10 mouse cellular contexts compared by ENCODE assay signal in genomic region chr3:8141664-8142084, GRCm38 (mm10).
DNase-seq lines count a peak whose midpoint lies in the region; ATAC-seq lines count a peak whose summit lies in the region.
"Had no signal": no experiment of that assay in that cellular context is flagged by ENCODE, and none has a peak within 500 bp of the region (broad histone marks: within the 10 kb centered on the region; RNA-seq: fewer than 3 reads in every experiment).

No protein-coding gene starts in this region.

- H3K9ac ChIP-seq in hindbrain, embryonic 14.5 days, result no peak overlapping the region
- no peak overlapping the region for H3K9ac ChIP-seq in hindbrain, embryonic 11.5 days (ENCODE audit: low read depth, low read length)
- H3K9ac ChIP-seq in neural tube, embryonic 12.5 days, result no peak overlapping the region
- H3K9ac ChIP-seq in forebrain, embryonic 16.5 days (replicated peaks; ENCODE audit: low read depth, low read length), result no peak overlapping the region

- no peak overlapping the region for H3K4me3 ChIP-seq in hindbrain, embryonic 14.5 days (replicated peaks; ENCODE audit: low read length)
- H3K4me3 ChIP-seq in hindbrain, embryonic 11.5 days (ENCODE audit: low read depth, low read length), result no peak overlapping the region
- no peak overlapping the region for H3K4me3 ChIP-seq in neural tube, embryonic 12.5 days
- no peak overlapping the region for H3K4me3 ChIP-seq in forebrain, embryonic 16.5 days (replicated peaks; ENCODE audit: low read length)

- no peak overlapping the region for H3K4me2 ChIP-seq in hindbrain, embryonic 14.5 days (replicated peaks)
- no peak overlapping the region for H3K4me2 ChIP-seq in hindbrain, embryonic 11.5 days (replicated peaks; ENCODE audit: low read depth, low read length)
- H3K4me2 ChIP-seq in neural tube, embryonic 12.5 days (replicated peaks), result no peak overlapping the region
- H3K4me2 ChIP-seq in forebrain, embryonic 16.5 days (ENCODE audit: low read length), result no peak overlapping the region
- H3K4me2 ChIP-seq: liver, embryonic 11.5 days had no signal

- 52% methylated on average over 2 of the region's 2 CpGs for WGBS in hindbrain, embryonic 14.5 days
- 72% methylated on average over 2 of the region's 2 CpGs for WGBS in hindbrain, embryonic 11.5 days
- WGBS in neural tube, embryonic 12.5 days, result 60% methylated on average over 2 of the region's 2 CpGs
- WGBS in forebrain, embryonic 16.5 days, result 49% methylated on average over 2 of the region's 2 CpGs

- no peaks in the 10 kb centered on the region for H3K36me3 ChIP-seq in hindbrain, embryonic 14.5 days (replicated peaks; ENCODE audit: control insufficient read depth, insufficient read depth)
- no peaks in the 10 kb centered on the region for H3K36me3 ChIP-seq in hindbrain, embryonic 11.5 days (ENCODE audit: control insufficient read depth, insufficient read depth, low read length)
- H3K36me3 ChIP-seq in neural tube, embryonic 12.5 days, result no peaks in the 10 kb centered on the region
- H3K36me3 ChIP-seq in forebrain, embryonic 16.5 days (ENCODE audit: control insufficient read depth, insufficient read depth), result no peaks in the 10 kb centered on the region

- 0 out of 2 replicates have a peak, but pooled peaks cover 2% of the 10 kb centered on the region for H3K9me3 ChIP-seq in hindbrain, embryonic 14.5 days (ENCODE audit: control insufficient read depth, low read length)
- H3K9me3 ChIP-seq in hindbrain, embryonic 11.5 days (ENCODE audit: control insufficient read depth, low read length), result no peaks in the 10 kb centered on the region
- H3K9me3 ChIP-seq in neural tube, embryonic 12.5 days, result no peaks in the 10 kb centered on the region
- H3K9me3 ChIP-seq in forebrain, embryonic 16.5 days (ENCODE audit: control insufficient read depth, low read length), result peaks cover 2% of the 10 kb centered on the region; the same call in 1 of the 2 replicates

- ATAC-seq in hindbrain, embryonic 14.5 days (ENCODE audit: low FRiP score), result peak; percentile 57
- ATAC-seq in hindbrain, embryonic 11.5 days (ENCODE audit: low FRiP score), result no peak
- 0 out of 2 replicates have a peak, but pooled peaks have one; percentile 37 for ATAC-seq in neural tube, embryonic 12.5 days (ENCODE audit: low FRiP score, low read depth)
- ATAC-seq in forebrain, embryonic 16.5 days, result peak; percentile 71

- DNase-seq in hindbrain, embryonic 14.5 days (ENCODE audit: low spot score), result no peak
- DNase-seq in hindbrain, embryonic 11.5 days (ENCODE audit: low spot score), result no peak
- no peak for DNase-seq in neural tube, embryonic 10.5 days (ENCODE audit: extremely low spot score, low spot score)
- DNase-seq in retina, postnatal 1 day, result peak; percentile 80
- DNase-seq in spleen, adult 12 weeks (ENCODE audit: low spot score), result no peak
- DNase-seq: lung, postnatal 4 days had no signal

- H3K27ac ChIP-seq in hindbrain, embryonic 14.5 days, result no peak overlapping the region
- no peak overlapping the region for H3K27ac ChIP-seq in hindbrain, embryonic 11.5 days (ENCODE audit: low read depth, low read length)
- H3K27ac ChIP-seq in neural tube, embryonic 12.5 days, result no peak overlapping the region
- H3K27ac ChIP-seq in forebrain, embryonic 16.5 days (ENCODE audit: low read length), result peak overlapping the region; percentile 39

- H3K27me3 ChIP-seq in hindbrain, embryonic 14.5 days (ENCODE audit: control insufficient read depth, insufficient read depth, low read length), result no peaks in the 10 kb centered on the region
- H3K27me3 ChIP-seq in hindbrain, embryonic 11.5 days (ENCODE audit: control insufficient read depth, insufficient read depth, low read length), result no peaks in the 10 kb centered on the region
- no peaks in the 10 kb centered on the region for H3K27me3 ChIP-seq in neural tube, embryonic 12.5 days (replicated peaks)
- no peaks in the 10 kb centered on the region for H3K27me3 ChIP-seq in forebrain, embryonic 16.5 days (replicated peaks; ENCODE audit: control insufficient read depth, insufficient read depth, low read length)
- H3K27me3 ChIP-seq: CH12.LX had no signal

- H3K4me1 ChIP-seq in hindbrain, embryonic 14.5 days (replicated peaks; ENCODE audit: control insufficient read depth, insufficient read depth, low read length), result no peaks in the 10 kb centered on the region
- no peaks in the 10 kb centered on the region for H3K4me1 ChIP-seq in hindbrain, embryonic 11.5 days (replicated peaks; ENCODE audit: control insufficient read depth, insufficient read depth, low read length)
- no peaks in the 10 kb centered on the region for H3K4me1 ChIP-seq in neural tube, embryonic 12.5 days
- peaks cover 6% of the 10 kb centered on the region; the same call in 1 of the 2 replicates for H3K4me1 ChIP-seq in forebrain, embryonic 16.5 days (replicated peaks; ENCODE audit: control insufficient read depth, insufficient read depth, low read length)
